Mouse (Mus musculus) cerebellum, postnatal 10 days (tissue): Measurements from ENCODE around the gene Rabep2.

Experiments
- DNase-seq, 2 experiments: peaks; one replicate each; pipeline ENCODE4 v3.0.0; 2021; ENCODE audit warnings: mixed read lengths in 2 of 2

Gene Rabep2

DNA sequence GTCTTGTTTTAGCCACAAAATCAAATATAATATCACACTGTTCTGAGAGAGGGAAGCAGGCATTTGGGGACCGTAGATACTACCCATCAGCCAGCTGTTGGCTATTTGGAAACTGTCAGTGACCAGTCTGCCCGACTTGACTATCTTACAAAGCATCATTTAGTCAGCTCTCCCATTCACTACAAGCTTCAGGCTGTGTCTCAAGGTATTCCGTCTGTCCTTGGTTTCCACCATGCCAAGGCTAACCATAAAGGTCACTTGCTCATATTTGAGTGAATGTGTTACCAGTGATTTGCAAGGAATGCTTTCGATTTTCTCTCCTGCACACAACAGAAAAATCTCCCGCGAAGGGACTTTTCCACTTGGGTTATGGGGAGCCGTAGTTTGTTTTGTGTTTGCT is 6.2 kb downstream of the Rabep2 start:
- no peak for DNase-seq

DNA sequence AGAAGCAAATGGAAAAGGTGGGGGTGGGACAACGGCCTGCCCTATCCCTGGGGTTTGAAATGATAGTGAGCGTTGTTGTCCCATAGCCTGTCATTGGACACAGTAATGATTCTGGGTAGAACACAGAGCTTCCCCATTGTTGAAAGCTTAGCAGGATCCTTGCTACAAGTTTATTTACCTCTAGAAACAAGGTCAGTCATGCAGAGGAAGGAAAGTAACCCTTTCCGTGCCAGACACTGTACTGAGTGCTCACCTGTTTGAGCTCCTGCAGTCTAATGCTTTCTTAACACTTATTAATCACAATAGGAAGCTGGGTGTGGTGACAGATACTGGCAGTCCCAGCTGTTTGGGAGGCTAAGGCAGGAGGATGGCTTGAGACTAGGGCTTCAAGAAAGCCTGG is 7.2 kb downstream of the Rabep2 start:
- no peak for DNase-seq

DNA sequence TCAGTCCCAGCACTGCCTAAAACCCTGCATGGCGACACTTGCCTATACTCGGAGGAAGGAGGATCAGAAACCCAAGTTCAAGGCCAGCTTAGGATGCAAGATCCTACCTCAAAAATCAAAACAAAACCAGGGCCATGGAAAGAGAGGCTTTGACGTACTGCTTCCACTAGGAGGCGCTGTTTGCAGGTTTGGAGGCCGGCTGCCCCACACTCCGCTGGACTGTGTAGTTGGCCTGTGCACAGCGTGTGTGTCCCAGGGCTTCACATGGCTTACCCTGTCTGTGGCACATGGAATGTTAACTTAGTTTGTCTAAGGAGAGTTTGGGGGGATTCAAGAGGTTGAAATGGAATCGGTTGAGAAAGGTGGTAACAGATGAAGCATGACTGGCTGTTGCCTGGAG is 8.3 kb downstream of the Rabep2 start:
- peak; percentile 78 to 84 for DNase-seq

DNA sequence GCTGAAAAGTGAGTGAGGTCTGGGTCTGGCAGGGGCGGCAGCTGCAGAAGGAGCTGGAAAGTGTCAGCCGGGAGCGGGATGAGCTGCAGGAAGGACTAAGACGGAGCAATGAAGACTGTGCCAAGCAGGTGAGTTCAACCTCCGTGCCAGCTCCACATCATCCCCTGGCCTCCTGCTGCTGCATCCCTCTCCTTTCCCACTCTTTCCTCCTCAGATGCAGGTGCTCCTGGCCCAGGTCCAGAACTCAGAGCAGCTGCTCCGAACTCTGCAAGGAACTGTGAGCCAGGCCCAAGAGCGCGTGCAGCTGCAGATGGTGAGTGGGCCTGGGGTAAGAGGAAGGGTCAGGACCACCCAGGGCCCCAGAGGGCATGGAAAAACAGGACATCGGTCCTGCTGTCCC is 11.6 kb downstream of the Rabep2 start:
- DNase-seq: peak in 1 of 2 experiments; percentile 26

DNA sequence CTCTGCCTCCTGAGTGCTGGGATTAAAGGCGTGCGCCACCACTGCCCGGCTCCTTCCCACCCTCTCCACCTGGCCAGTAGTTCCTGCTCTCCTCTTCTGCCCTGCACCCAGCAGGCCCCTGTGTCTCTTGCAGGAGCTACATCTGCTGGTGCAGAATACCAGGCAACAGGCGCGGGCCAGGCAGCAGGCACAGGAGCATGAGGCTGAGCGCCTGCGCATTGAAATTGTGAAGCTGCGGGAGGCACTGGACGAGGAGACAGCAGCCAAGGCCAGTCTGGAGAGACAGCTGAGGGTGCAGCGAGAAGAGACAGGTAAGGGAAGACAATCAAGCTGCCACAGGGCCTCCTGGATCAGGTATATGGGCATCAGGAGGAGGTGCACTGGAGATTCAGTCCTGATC is 15.4 kb downstream of the Rabep2 start:
- no peak for DNase-seq

DNA sequence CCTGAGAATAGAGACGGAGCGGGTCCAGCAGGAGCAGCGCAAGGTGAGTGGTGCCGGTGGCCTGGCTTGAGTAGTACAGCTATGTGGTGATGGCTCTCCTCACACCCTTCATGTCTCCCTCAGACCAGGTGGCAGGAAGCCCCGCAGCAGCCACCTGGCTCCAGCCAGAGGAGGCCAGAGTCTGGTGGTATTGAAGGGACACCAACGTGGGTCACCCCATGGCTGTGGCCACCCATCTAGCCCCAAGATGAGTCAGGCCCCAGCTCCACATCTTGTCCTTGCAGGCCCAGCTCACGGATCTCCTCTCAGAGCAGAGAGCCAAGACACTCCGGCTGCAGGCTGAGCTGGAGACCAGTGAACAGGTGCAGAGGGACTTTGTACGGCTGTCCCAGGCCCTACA is 16.0 kb downstream of the Rabep2 start:
- no peak for DNase-seq

DNA sequence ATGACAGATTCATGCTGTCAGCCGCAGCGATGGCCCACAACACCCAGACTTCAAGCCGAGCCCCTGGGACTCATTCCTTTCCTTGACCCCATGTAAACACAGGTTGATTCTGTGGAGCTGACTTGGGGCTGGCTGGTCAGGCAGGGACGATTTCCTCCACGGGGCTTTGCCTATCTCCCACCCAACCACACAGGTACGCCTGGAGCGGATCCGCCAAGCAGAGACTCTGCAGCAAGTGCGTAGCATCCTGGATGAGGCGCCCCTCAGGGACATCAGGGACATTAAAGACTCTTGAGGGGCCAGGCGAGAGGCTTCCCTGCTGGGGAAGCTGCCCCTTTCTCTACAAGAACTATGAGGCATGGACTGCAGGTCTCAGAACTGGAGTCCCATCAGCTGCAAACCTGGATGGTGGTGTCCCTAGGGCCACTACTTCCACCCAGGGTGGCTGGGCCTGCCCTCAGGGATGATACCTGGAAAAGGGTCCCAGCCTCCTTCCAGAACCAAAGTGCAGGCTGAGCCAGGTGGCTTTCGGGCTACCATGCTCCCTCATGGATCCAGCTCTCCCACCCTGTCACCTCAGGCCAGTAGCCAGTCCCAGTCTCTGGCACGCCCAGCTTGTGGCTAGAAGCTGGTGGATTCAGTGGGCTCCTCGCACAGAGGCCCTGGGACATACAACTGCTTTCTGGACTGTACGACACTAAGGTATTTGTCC is 16.7 kb downstream of the Rabep2 start:
- DNase-seq: no peak

DNA sequence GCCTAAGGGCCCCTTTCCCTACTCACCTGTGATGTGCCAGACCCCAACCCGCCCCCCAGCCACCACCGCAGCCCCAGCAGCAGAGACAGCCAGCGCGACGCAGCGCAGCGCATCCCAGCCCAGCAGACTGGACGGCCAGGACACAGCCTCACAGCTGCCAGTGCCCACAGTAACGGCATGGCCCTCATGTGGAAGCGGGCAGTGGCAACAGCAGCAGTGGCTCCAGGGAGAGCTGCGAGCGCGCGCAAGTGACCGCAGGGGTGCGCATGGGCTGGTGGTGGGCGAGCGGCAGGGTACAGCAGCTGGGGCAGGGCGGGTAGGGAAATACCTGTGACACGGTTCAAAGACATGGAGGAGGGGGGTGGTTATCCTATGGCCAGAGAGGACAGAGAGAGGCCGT is 17.7 kb downstream of the Rabep2 start:
- no peak for DNase-seq

DNA sequence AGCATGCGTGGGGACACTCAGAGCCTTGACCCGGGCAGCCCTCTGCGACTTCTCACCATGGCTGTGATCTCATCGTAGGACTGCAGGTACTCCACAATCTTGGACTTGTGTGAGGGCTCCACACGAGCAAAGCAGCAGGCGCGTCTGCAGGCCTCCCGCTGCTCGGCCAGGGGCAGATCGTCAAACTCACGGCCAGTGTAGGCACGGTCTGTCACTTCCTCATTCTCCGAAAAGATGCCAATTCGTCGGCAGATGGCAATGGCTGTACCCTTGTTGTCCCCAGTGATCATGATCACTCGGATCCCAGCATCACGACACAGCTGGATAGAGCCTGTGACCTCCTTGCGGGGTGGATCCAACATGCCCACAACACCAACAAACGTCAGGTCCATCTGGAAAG is 19.9 kb downstream of the Rabep2 start:
- no peak for DNase-seq

DNA sequence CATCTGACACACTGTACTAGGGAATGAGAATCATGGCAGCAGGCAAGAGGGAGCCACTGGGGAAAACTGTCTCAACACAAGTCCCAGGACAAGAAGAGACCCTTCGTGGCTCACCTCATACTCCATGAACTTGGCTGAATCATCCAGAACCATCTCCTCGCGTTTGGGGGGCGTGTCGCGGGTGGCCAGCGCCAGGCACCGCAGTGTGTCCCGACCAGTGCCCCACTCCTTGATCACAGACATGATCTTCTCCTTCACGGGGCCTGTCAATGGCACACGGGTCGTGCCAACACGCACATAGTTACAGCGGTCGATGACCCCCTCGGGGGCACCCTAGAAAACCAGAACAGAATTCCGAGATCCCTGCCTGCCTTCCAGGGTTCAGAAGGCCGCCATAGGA is 21.4 kb downstream of the Rabep2 start:
- DNase-seq: no peak

DNA sequence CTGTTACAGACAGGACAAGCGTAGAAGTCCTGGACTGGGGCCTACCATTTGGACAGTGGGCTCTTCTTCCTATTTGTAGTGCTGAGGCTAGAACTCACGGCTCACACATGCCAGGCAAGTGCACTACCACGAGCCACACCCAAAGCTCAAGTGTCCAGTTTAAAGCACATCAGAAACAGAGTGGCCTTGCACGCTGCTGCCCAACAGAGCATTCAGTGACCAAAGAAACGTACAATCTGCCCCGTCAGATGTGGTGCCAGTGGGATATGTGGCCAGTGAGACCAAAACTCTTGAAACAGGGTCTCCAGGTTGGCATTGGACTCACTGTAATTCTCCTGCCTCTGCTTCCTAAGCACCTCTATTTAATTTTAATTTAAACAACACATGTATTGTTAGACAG is 22.1 kb downstream of the Rabep2 start:
- no peak for DNase-seq

DNA sequence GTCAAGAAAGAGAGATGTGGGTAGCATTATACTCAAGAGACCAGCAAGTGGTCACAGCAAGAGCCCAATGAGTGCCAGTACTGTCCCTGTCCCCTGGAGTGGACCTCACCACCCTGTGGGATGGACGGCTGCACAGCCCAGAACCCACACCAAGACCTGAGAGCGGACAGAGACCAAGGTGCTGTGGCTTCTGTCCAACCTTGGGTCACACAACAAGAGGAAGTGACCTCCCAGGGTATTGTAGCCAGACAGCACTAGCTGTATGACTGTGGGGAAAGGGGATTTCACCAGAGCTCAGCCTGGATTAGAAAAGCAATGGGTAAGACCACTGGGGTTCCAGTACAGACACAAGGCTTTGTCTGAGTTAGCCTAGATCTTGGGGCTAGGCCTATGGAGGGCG is 23.7 kb downstream of the Rabep2 start:
- DNase-seq: no peak

DNA sequence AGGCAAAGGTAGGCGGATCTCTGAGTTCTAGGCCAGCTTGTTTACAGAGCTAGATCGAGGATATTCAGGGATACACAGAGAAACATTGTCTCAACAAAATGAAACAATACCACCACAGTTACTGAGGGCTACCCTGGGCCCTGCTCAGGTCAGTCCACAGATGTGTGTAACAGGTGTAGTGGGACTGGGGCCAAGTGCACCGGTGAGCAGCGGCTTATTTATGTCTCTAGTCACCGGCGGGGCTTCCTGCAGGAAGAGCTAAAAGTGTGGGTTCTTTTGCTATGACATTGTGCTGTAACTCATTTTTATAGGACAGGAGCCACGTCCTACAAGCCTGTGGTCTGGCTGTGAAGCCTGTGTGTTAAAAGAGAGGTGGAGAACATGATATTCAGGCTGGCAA is 25.3 kb downstream of the Rabep2 start:
- DNase-seq: no peak

DNA sequence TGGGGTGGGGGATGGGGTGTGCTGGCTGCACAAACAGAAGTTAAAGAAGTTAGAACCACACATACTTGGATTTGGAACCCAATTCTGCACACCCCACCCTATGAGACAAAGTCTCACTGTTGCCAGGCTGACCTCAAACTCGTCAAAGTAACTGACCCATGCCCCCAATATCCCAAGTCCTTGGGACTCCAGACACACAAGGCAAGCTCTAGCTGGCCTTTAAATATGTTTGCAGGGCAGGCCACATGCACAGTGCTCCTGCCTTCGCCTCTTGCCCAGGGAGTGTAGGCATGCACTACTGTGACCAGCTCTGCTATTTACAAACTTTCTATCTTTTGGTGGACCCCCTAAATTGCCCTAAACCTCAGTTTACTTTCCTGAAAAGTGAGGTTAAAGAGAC is 26.7 kb downstream of the Rabep2 start:
- DNase-seq: no peak

DNA sequence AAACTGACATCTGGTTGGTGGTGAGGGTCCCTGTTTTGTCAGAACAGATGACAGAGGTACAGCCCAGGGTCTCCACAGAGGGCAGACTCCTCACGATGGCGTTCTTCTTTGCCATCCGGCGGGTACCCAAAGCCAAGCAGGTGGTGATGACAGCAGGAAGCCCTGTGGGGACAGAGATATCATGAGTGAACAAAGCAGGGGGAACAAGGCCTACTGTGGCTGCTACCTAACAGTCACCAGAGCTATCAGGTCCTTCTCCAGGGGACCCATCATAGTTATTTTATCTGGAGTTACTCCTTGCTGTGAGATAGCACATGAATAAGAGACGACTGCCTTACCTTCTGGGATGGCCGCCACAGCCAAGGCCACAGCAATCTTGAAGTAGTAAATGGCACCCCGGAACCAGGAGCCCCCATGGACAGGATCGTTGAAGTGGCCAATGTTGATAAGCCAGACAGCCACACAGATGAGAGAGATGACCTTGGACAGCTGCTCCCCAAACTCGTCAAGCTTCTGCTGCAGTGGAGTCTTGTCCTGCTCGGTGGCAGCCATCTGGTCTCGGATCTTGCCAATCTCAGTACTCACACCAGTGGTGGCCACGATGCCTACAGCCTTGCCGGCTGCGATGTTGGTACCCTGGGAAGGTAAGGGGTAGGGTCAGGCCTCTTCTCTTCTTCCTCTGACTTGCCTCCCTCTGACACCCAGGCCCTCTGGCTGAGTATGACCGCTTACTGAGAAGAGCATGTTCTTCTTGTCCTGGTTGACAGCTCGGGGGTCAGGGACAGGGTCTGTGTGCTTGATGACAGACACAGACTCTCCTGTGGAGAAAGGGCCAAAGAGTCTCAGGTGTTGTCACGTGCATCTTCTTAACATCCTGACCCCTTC is 28.1 kb downstream of the Rabep2 start:
- DNase-seq: no peak

DNA sequence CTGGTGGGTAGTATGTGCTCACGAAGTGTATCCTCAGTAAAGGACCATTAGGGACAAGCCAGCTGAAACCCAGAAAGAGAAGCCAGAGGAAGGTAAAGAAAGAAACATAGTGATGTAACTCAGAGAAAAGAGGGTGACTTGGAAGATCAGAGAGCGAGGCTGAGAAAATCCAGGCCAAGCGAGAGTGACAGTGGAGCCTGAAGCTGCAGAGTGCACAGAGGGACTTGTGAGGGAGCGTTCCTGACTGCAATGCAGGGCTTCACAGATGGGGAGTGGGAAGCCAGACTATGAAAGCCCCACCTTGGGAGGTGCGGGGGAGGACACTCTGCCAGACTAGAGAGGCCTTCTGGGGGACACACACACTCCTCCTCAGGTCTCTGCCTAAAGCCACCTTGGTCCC is 29.7 kb downstream of the Rabep2 start:
- DNase-seq: no peak

DNA sequence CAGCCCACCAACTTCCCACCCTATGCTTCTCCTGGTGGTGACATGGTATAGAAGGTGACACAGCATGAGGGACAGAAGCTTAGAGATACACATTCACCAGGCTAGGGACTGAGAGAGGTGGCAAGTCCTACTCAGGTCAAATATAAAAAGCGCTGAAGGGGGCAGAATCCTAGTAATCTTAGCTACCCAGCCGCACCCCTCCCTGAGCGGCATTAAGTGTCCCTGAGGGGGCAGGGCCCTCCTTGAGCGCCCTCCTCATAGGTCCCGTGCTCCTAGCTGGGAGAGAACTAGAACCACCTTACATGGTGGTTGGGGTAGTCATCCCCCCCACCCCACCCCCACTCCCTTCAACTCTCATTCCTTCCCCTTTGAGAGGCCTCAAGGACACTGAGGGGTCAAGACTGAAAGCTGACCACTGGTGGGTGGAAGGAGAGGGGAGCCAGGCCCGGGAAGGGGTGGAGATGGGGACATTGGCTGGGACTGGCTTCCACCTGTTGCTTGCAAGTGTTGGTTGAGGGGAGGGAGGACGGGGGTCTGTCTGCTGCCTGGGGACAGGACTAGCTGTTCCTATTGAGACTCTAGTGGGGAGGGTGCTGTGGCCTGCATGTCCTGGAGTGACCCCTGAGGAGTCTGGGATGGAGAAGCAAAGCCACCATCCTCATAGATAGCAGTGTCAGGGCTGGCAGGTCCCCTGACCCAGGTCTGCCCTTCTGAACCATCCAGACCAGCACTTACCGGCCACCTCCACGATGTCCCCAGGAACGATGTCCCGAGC is 30.5 kb downstream of the Rabep2 start:
- no peak for DNase-seq

DNA sequence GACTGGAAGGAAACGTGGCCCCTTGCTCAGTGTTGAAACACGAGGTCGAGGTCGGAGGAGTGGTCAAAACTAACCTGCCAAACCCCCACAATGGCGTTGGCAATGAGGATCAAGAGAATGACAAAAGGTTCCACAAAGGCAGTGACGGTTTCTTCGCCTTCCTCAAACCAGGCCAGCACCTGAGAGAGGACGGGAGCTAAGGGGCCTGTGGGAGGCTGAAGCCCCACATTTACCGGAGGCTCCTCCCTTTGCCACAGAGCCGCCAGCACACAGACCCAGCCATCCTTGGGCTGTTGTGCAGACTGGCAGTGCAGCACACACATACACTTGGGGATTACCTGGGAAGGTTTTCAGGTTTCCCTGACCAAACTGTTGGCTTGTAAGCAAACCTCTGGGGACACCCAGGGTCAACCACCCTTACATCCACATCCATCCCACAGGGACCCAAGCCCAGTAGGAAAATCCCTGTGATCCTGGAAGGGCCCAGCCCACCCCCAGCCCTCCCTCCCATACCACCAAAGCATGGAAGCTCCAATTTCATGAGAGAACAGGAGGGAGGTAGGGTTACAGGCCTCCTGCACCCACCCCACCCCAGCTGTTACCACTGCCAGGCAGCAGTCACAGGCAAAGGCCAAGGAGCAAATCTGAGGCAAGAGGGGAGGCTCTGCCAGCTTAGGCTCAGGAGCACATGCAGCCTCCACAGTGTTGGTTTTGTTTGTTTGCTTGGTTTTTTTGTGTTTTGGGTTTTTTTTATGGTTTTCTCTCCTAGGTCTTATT is 32.3 kb downstream of the Rabep2 start:
- DNase-seq: no peak

DNA sequence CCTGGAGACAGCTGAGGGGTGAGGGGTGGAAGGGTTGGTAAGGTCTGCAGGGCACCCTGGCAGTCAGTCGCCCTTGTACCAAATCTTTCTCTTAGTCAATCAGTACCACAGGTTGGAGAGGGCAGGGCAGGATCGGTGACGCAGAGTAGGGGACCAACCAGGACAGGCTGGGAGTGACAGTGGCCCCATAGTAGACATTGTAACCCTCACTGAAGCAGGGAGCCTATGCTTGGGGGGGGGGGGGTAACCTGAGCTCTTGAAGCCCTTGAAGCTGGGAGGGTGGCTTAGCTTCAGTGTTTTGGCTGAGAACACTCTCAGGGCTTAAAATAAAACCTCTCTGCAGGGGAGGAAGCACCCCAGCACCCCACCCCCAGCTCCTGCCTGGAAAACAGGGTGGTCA is 33.1 kb downstream of the Rabep2 start:
- DNase-seq: no peak

DNA sequence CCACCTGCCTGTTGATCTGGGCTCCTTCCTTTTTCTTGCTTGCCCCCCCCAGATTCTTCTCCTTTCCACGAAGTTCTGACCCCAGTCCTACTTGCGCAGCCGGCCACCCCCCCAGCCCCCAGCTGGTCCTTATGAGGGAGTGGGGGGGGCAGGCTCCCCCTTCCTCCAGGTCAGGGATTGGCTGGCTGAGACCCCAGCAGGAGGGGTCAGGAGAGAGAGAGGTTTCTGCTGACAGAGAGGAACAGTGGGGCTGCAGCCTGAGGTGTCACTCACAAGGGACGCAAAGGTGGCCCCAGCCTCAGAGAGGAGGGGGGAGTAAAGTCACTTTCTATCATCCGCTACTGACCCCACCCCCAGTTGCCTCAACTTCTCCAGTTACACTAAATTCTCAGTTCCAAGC is 34.4 kb downstream of the Rabep2 start, which contains the start of gene Atp2a1:
TSS of gene Atp2a1 (minus strand) at position 105 of the 400 bp plus-strand sequence.
- DNase-seq: no peak

DNA sequence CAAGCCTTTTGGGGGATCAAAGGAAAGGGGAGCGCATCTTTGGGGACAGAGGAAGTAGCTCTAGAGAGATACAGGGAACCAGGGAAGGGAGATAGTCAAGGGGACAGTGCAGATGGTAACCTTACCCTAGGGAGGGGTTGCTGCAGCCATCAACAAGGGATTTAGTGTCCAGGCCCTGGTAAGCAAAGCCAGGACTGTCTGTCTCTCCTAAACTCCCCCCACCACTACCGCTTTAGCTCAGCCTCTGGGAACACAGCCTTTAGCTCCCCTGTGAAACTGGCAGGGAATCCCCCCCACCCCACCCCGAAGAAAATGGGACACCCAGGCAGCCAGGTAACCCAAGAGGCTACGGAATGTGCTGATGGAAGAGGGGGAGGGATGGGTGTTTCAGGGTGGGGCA is 35.0 kb downstream of the Rabep2 start:
- no peak for DNase-seq

DNA sequence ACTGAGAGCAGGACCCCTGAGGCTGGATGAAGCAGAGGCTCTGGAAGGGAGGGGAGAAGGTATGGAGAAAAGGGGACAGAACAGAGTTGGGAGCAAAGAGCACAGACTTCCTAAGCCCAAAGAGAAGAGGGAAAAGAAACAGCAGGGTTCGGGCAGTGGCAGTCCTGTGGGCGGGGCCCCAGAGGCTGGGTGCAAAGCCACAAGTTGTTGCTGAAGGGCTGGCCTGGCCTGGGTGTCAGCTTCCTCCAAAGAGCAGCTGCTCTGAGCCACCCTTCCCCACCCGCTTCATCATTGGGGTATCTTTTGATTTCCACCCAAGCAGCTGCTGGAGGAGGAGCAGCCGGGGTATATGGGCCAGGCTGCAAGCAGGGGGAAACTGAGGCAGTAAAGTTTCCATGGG is 35.6 kb downstream of the Rabep2 start:
- DNase-seq: no peak

DNA sequence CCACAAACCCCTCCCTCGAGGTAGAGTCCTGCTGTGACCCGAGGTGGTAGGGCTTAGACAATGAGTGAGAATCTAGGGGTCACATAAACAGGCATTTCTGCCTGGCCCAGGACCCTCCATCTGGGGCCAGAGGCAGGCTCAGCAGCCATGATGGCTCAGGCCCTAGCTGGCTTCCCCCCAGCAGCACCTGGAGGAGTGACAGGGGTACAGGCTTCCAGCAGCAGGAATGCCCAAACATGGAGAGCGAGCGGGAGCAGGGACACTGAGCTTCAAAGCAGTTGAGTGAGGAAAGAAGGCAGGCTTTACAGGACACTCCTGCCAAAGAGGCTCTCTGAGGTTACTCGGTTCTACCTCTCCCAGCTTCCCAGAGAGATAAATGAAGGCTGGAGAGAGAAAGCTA is 36.3 kb downstream of the Rabep2 start:
- DNase-seq: no peak
